Mouse (Mus musculus): Measurements from ENCODE around the gene D10Wsu102e. TPM values are rescaled to one million over a fixed set of nuclear protein-coding genes. Genes with fewer than 3 reads are reported as not detected.
A peak's percentile ranks its signal among the peaks of the same experiment; 100 is the strongest.
"Not testable (repeated sequence)": the region's sequence is repeated elsewhere in the genome, so short reads cannot be mapped to it uniquely, and the experiment has no call there.

Gene D10Wsu102e
- polyA plus RNA-seq, 2 experiments from 2014 or later, result 1.0 to 1.2 TPM

- ATAC-seq, result no peak
Measured at GRCm38 (mm10) chr10:83397336-83397735, 37.3 kb downstream of the D10Wsu102e start.

- not testable (repeated sequence) for ATAC-seq
Measured at GRCm38 (mm10) chr10:83400896-83401295, 40.9 kb downstream of the D10Wsu102e start.

DNA sequence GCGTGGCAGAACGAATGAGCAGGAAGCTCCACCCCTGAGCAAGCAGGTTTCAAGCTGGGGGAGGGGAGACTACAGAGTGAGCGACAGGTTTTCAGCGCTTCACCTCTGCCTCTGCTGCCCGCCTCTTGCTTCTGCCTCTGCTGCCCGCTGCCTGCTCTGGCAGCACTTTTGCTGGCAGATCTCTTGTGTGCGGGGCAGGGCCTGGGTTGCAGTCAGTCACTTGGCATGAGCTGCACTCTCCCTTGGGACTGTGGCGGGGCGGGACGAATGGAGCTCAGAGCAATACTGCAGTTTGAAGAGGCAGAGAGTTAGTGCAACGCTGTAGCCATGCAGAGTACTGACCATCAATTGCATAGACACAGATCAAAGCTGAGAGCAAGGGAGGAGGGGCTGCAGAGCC is 45.0 kb downstream of the D10Wsu102e start:
- ATAC-seq, result no peak

GRCm38 (mm10) chr10:83405711-83406110 is 45.7 kb downstream of the D10Wsu102e start:
- ATAC-seq, result no peak

DNA sequence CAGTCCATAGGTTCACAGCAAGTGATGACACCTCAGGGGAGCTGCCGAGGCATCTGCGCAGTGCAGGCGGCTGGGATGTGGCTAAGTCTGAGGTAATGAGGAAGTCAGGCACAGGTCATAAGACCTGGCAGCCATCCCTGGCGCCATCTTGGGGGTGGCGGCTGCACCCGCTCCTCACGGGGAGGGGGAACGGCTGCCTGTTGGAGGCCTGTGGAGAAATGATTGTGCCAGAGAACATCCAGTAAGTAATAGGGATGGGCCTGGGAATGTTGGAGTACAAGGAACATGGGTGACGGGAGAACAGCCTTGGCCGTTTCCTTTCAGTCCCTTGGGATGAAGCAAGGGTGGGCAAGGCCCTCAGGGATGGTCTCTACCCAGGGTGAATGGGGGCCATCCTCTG is 47.1 kb downstream of the D10Wsu102e start:
- no peak for ATAC-seq

- not testable (repeated sequence) for ATAC-seq
Measured at GRCm38 (mm10) chr10:83418466-83418865, 58.4 kb downstream of the D10Wsu102e start.

GRCm38 (mm10) chr10:83448582-83448981 is 88.6 kb downstream of the D10Wsu102e start:
- ATAC-seq, result no peak

GRCm38 (mm10) chr10:83457531-83457930 is 97.5 kb downstream of the D10Wsu102e start:
- no peak for ATAC-seq

DNA sequence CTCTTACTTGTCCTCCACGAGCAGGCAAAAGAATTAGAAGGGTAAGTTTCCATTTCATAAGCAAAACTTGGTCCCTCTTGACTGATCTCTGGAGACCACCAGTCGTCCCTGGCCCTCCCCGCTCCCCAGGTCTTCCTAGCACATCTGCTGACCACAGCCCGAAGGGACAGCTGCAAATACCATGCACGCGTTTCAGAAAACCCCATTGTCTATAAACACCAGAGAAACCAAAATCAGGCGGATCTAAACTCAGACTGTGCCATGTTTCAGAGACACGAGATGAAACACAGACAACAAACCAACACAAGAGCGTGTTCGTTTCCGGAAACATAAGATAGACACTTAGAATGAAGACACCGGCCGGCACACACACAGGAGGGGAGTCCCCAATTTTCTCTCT is 115.2 kb downstream of the D10Wsu102e start:
- ATAC-seq, result no peak

DNA sequence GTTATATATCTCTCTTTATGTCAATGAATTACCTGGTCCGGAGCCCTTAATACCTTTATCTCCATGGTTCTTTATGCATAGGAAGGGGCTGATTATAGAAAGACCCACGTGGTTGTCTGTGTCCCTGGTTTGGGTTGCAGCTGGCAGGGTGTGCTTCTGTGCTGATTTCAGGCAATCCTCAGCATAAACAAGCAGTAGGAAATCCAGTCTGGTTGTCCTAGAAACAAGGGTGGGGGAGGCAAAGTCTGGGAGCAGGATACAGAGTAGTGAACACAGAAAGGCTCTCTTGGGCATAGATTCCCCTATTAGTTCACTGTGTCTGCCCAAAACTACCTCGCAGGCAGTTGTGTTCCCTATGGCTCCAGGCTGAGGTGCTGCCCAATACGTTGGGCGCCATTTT is 117.3 kb downstream of the D10Wsu102e start:
- no peak for ATAC-seq

- ATAC-seq, result no peak
Measured at GRCm38 (mm10) chr10:83490506-83490905, 130.5 kb downstream of the D10Wsu102e start.

DNA sequence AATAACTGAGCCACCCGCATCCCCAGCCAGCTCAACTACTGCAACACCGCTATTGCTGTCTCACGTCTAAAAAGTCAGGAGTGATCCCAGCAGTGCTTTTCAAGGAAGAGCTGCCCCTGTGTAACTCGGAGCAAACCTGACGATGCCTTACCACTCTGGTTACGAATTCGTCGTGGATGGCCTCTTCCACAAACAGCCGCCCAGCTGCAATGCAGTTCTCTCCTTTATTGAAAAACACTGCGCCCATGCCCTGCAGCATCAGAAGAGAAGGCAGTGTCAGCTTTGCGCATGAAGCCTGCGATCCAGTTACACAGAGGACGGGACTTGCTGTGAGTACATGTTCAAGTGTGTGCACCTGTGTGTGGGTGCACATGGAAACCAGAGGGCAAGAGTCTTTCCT is 137.3 kb downstream of the D10Wsu102e start:
- ATAC-seq, result no peak

DNA sequence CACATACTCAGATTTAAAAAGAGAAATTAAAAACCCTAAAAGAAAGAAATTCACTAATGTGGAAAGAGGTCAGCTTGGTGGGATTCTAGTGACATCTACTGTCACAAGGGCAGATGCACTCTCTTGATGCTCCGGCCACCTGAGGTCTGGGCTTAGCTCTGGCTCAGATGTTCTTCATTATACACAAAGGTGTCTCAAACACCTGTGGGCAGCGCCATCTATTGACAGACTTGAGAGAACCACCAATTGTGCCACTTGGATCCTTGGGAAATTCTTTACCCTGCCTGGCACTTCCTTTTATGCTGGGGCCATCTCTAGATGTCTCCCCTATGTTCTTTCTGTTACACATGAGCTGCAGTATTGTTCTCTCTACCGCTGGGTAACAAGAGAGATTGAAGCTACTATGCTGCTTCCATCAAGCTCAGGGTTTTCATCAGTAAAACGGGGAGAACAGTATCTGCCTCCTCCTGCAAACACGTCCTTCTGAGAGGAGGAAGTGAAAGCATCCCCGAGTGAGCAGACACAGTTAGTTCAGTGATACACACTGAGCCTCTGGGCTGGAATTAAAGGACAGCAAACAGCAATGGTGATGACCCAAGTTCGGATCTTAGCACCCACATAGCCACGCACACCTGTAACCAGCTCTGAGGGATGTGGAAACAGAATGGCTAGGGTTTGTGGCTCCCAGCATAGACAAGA is 149.1 kb downstream of the D10Wsu102e start:
- ATAC-seq, result no peak

DNA sequence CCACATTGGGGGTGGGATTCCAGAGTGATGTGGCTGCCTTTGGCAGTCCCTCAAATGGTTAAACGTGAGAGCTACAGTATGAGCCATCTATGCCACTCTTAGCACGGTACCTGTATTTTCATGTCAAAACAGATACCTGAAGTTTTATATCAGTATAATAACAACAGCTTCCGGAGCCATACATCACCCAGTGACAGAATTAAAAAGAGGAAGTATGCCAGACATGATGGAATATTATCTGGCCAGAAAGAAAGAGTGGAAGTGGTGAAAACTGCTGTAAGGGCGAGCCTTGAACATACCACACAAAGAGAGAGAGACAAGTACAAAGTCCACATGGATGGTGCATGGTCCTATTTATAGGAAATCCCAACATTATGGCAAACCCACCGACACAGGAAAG is 151.3 kb downstream of the D10Wsu102e start:
- ATAC-seq, result no peak

- no peak for ATAC-seq
Measured at GRCm38 (mm10) chr10:83513736-83514135, 153.7 kb downstream of the D10Wsu102e start.

DNA sequence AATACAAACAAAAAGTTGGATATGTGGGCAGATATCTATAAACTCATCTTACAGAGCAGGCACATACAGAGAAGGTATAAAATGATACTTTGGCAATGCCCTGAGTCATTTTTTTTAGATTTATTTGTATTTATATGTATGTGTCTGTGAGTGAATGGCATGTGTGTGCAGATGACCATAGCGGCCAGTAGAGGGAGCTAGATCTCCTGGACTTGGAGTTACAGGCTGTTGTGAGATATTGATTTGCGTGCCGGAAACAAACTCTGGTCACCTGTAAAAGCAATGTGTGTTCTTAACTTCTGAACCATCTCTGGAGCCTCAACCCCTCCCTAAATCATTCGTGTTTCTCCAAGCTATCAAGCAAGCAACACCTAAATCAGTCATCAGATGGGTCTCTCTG is 161.0 kb downstream of the D10Wsu102e start:
- ATAC-seq, result no peak

GRCm38 (mm10) chr10:83524238-83524637 is 164.2 kb downstream of the D10Wsu102e start:
- not testable (repeated sequence) for ATAC-seq

GRCm38 (mm10) chr10:83530384-83530967 is 170.5 kb downstream of the D10Wsu102e start:
- ATAC-seq, result no peak

DNA sequence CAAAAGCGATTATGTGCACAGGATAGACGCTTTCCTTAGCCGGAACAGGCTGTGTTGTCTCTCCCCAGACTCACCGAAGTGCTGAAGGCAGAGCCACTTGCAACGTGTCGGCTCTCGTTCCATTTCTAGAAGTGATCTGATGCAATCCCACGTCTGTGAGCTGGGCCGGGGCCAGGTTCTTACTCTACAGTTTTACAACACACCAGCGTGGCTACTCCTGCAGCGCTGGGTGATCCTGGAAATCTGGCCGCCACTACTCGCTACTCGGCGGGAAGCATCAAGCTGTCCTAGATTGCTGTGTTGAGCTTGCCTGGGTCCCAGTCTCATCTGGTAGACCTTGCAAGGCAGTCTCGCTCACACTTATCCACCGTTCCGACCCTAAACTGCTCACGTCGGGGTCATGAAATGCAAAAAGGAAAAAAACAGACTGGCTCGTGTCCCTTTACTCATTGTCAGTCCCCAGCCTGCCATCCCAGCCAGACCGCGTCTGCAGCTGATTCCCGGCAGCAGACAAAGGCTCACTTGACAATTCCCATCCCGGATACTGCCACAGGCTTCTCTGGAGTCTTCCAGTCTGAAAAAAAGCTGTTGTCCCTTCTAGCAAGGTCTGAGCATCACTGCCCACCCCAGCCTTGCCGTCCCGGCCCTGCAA is 173.4 kb downstream of the D10Wsu102e start:
- peak; percentile 39 for ATAC-seq

DNA sequence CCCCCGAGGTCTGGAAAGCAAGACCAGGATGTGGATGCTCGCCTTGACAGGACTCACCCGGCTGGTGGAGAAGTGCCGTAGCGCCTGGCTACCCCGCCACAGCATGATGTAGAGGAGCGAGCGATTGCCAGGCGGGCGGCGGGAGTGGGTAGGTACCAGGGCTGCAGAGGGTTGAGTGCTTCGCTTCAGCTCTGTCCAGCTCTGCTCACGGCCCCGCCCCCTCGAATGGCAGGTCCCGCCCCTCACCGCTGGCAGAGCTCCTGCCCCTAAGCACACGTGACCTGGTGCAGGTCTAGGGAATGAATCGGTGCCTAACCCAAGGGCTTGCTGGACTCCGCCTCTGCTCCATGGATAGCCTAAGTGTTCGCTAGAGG is 173.9 kb downstream of the D10Wsu102e start, which contains the start of gene Aldh1l2:
TSS of gene Aldh1l2 (minus strand) at position 231 of the 374 bp plus-strand sequence.
- peak; percentile 73 for ATAC-seq

DNA sequence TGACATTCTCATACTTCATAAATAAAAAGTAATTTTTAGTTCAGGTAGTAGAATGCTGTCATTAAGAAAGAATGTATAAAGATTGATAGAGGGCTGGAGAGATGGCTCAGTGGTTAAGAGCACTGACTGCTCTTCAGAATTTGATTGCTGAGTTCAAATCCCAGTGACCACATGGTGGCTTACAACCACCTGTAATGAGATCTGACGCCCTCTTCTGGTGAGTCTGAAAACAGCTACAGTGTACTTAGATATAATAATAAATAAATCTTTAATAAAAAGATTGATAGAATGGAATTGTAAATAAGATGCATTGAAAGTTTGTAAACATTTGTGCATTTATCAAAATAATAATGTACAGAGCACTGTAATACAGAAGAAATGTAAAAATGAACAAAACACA is 176.4 kb downstream of the D10Wsu102e start:
- no peak for ATAC-seq
